Mouse (Mus musculus): ENCODE data around the gene Hbb-bt.
"Not testable (repeated sequence)": the region's sequence is repeated elsewhere in the genome, so short reads cannot be mapped to it uniquely, and the experiment has no call there.

The Hbb-bt gene

DNA sequence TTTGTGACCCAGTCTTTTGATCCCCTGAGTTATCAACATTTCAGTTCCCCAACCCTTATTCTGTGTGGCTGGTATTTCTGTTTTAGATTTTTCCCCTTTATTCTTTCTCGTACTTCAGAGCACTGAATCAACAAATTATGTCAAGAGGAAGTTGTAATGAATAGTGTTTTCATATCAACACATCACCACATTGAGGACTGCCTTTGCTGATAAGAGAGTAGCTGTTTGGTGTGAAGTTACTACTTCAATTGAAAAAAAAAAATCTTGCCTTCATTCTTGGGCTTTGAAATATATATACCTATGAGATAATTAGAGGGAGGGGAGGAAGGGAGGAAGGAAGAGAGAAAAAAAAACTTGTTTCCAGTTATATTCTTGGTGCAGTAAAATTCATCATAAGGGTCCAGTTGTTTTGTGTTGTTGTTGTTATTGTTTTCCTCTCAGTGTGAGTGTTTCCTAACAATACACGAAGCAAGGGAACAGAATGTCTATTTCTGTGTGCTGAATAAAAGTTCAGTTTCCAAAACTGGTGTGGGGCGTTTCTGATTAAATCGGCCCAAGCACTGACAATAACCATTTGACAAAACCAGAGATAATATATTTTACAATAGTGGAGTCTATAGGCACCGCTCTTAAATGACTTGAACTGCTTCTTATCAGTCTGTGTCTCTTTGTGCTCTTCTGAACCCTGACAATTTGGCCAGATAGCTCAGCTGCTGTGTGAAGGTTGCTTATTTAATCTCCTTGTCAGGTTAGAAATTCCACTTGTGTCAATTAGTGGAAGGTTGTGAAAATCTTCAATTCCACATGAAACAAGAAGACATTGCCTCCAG lies 4.6 kb downstream of the Hbb-bt start:
- in situ Hi-C loops (cut with MboI, MseI), result loop anchor here (10.0 kb wide), 1 partner anchor 1114 kb away; the partner anchor contains the start of gene Olfr557

DNA sequence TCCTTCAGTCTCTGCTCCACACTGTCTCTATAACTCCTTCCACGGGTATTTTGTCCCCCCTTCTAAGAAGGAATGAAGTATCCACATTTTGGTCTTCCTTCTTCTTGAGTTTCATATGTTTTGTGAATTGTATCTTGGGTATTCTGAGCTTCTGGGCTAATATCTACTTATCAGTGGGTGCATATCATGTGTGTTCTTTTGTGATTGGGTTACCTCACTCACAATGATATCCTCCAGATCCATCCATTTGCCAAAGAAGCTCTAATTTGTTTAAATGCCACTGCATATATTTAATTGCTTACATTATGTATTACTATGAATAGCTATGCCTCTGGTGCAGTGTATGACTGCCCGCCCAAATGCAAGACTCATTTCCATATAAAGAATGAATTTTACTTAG lies 5.7 kb downstream of the Hbb-bt start:
- in situ Hi-C loops (cut with MboI, MseI), result loop anchor here (10.0 kb wide), 1 partner anchor 1113 kb away; the partner anchor contains the start of gene Olfr557

- in situ Hi-C loops (cut with MboI, MseI), result loop anchor here (10.0 kb wide), 1 partner anchor 1112 kb away; the partner anchor contains the start of gene Olfr557
Measured at GRCm38 (mm10) chr7:103806856-103807255, 6.9 kb downstream of the Hbb-bt start.

DNA sequence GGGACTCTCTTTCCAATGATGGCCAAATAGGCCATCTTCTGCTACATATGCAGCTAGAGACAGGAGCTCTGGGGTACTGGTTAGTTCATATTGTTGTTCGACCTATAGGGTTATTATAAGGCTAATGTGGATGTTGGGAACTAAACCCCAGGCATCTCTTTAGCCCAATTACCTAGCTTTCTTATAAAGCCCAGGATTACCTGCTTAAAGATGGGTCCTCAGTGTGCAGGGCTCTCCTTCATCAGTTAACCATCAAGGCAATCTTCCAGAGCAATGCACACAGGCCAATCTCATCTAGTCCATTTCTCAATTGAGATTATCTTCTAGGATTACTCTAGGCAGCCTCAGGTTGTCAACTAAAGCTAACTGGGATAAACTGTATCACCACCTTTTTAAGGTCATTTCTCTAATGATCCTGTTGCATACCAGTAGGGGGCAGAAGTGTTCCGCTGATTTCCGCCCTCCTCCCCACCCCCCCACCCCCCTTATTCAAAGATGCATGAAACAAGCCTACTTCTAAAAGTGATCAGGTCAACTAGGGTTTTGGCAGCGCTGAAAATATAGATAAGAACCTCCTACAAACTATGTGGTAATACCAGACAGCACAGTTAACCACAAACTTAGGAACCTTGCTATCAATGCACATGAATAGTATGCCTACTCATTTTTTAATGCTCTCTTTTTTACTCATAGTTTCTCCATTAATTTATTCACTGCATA lies 21.0 kb downstream of the Hbb-bt start:
- in situ Hi-C loops (cut with MboI, MseI), result no loop called here

GRCm38 (mm10) chr7:103791721-103792120 lies 22.1 kb downstream of the Hbb-bt start, which contains the start of gene Olfr67:
Gene Olfr67, minus strand, starts transcription at chr7:103791821.
- in situ Hi-C loops (cut with MboI, MseI), result no loop called here

GRCm38 (mm10) chr7:103779598-103779997 lies 34.2 kb downstream of the Hbb-bt start, which contains the start of gene Olfr68:
Gene Olfr68, minus strand, starts transcription at chr7:103779698.
- in situ Hi-C loops (cut with MboI, MseI), result no loop called here

DNA sequence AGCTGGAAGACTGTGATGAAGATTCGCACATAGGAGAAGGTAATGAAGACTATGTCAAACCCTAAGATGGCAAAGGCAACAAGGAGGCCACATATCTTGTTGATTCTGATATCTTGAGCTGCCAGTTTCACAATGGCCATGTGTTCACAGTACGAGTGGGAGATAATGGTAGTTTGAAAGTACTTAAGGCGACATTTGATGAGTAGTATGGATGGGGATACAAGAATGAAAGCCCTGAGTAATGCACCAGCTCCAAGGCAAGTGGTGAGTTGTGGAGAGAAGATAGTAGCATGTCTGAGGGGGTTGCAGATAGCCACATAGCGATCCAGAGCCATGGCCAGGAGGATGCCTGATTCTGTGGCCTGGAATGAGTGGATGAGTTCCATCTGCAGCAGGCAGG lies 36.1 kb downstream of the Hbb-bt start:
- in situ Hi-C loops (cut with MboI, MseI), result not testable (repeated sequence)

GRCm38 (mm10) chr7:103771494-103771893 lies 42.3 kb downstream of the Hbb-bt start, which contains the start of gene Olfr69:
Gene Olfr69, minus strand, starts transcription at chr7:103771594.
- in situ Hi-C loops (cut with MboI, MseI), result no loop called here

GRCm38 (mm10) chr7:103767687-103768086 lies 46.1 kb downstream of the Hbb-bt start:
- in situ Hi-C loops (cut with MboI, MseI), result not testable (repeated sequence)
